Mouse (Mus musculus) midbrain, postnatal 0 days (tissue): ENCODE results near the gene Vmn1r57. TPM values are rescaled to one million over a fixed set of nuclear protein-coding genes. Genes with fewer than 3 reads are reported as not detected.
"Not testable (repeated sequence)": the region's sequence is repeated elsewhere in the genome, so short reads cannot be mapped to it uniquely, and the experiment has no call there.

Source experiments
- ATAC-seq: fragments of 200-750 bp; cut with Nextera tagmentation; 2 replicates; pipeline ENCODE4 v1.8.0; 2017; ENCODE audit warnings: moderate number of reproducible peaks, mild to moderate bottlenecking, moderate TSS enrichment, moderate library complexity; ENCODE audit not compliant: low FRiP score
- DNase-seq: peaks from one replicate; pipeline ENCODE4 v3.0.0-alpha.2; 2015; ENCODE audit warnings: low spot score
- H3K27ac ChIP-seq: fragments of 300-500 bp; sonication (generic); 2 replicates; pipeline ENCODE4 v1.5.1; 2014; ENCODE audit warnings: low read depth, mild to moderate bottlenecking, low read length, mixed read lengths
- H3K27me3 ChIP-seq: fragments of 300-500 bp; sonication (generic); 2 replicates; pipeline ENCODE4 v1.6.1; 2014; ENCODE audit warnings: low read length, control low read depth, mixed read lengths; ENCODE audit not compliant: insufficient read depth
- H3K36me3 ChIP-seq: fragments of 300-500 bp; sonication (generic); 2 replicates; pipeline ENCODE4 v1.6.1; 2014; ENCODE audit warnings: low read length, control low read depth, mixed read lengths; ENCODE audit not compliant: insufficient read depth
- H3K4me1 ChIP-seq: fragments of 300-500 bp; sonication (generic); 2 replicates; pipeline ENCODE4 v1.6.1; 2014; ENCODE audit warnings: mild to moderate bottlenecking, control low read depth, antibody characterized with exemption, low read length, mixed read lengths; ENCODE audit not compliant: insufficient read depth
- H3K4me2 ChIP-seq: fragments of 300-500 bp; sonication (generic); 2 replicates; pipeline ENCODE4 v1.6.1; 2014; ENCODE audit warnings: low read depth, mild to moderate bottlenecking, low read length, mixed read lengths; ENCODE audit not compliant: poor library complexity, severe bottlenecking
- H3K4me3 ChIP-seq: fragments of 300-500 bp; sonication (generic); 2 replicates; pipeline ENCODE4 v1.5.1; 2014; ENCODE audit warnings: low read depth, mild to moderate bottlenecking, low read length, moderate library complexity
- H3K9ac ChIP-seq: fragments of 300-500 bp; sonication (generic); replicated peaks from 2 replicates; pipeline ENCODE4 v1.6.1; 2014; ENCODE audit warnings: mild to moderate bottlenecking, low read length, moderate library complexity, mixed read lengths; ENCODE audit not compliant: poor library complexity, severe bottlenecking
- H3K9me3 ChIP-seq: fragments of 300-500 bp; sonication (generic); 2 replicates; pipeline ENCODE4 v1.6.1; 2016; ENCODE audit warnings: low read length, control low read depth
- CTCF ChIP-seq: IDR thresholded peaks from 2 replicates; pipeline ENCODE4 v1.5.1; 2016; ENCODE audit warnings: antibody characterized with exemption, mild to moderate bottlenecking
- WGBS: fragments of 180-500 bp; shearing (Covaris S2); extraction: QIAGEN DNeasy Blood & Tissue Kit; methylation state at CpG from one replicate; pipeline ENCODE4 v1.1.7; 2014; 5-methylcytosine and 5-hydroxymethylcytosine counted together
- polyA plus RNA-seq: library from polyadenylated mRNA; unstranded; fragments of >200 nt; fragmentation: Nextera tagmentation; extraction: Ambion mirVana; gene quantifications from 2 replicates; pipeline ENCODE4 v1.2.1, GENCODE M21; 2015
- total RNA-seq: library from RNA; depleted of rRNA; stranded (reverse); fragments of >200 nt; gene quantifications from 2 replicates; pipeline ENCODE4 v1.2.3, GENCODE M21; 2014; rRNA removed

Vmn1r57 gene
- total RNA-seq = not detected in 2 replicates
- not detected in 2 replicates for polyA plus RNA-seq

- DNase-seq, H3K27ac ChIP-seq, ATAC-seq, H3K4me1 ChIP-seq, H3K9me3 ChIP-seq, H3K4me2 ChIP-seq, H3K9ac ChIP-seq, H3K4me3 ChIP-seq, H3K36me3 ChIP-seq, H3K27me3 ChIP-seq: not testable (repeated sequence)
- WGBS = 63% methylated on average over 1 of the region's 1 CpGs
Measured at GRCm38 (mm10) chr7:5218193-5218592, at the start of gene Vmn1r57. Vmn1r57 (plus strand) TSS chr7:5218493.

GRCm38 (mm10) chr7:5196647-5197046 is 21.6 kb upstream of the Vmn1r57 start, which contains the start of gene Vmn1r56:
Vmn1r56 (minus strand) TSS chr7:5196747.
- H3K4me2 ChIP-seq, H3K4me1 ChIP-seq, H3K27me3 ChIP-seq, DNase-seq, H3K36me3 ChIP-seq, H3K9me3 ChIP-seq, ATAC-seq, H3K9ac ChIP-seq, H3K4me3 ChIP-seq, H3K27ac ChIP-seq: not testable (repeated sequence)

- Histone ChIP-seq H3K9ac (no peak overlapping the region), H3K27ac (no peak overlapping the region), H3K4me1 (no peaks in the 10 kb centered on the region), H3K9me3 (peaks cover 22% of the 10 kb centered on the region; the same call in 1 of the 2 replicates), H3K27me3 (no peaks in the 10 kb centered on the region), H3K36me3 (no peaks in the 10 kb centered on the region), H3K4me2 (no peak overlapping the region), H3K4me3 (no peak overlapping the region)
- ATAC-seq = no peak
- no peak for DNase-seq
- WGBS = 93% methylated on average over 3 of the region's 3 CpGs
- TF ChIP-seq CTCF = no peak
Measured at GRCm38 (mm10) chr7:5263051-5263450, 44.8 kb downstream of the Vmn1r57 start.

Other genes starting within 250 kb of the Vmn1r57 start
- 0.49 and 1.8 TPM in 2 replicates for gene Sbk3, start 247.3 kb upstream of the Vmn1r57 start, total RNA-seq
- gene Sbk3, start 247.3 kb upstream of the Vmn1r57 start, polyA plus RNA-seq = 0.45 and 0.46 TPM in 2 replicates
- gene Zfp579, start 222.3 kb upstream of the Vmn1r57 start, total RNA-seq = 53.2 and 54.3 TPM in 2 replicates
- gene Zfp579, start 222.3 kb upstream of the Vmn1r57 start, polyA plus RNA-seq = 43.1 and 43.3 TPM in 2 replicates
- 3.9 and 7.3 TPM in 2 replicates for gene Zfp524, start 204.1 kb upstream of the Vmn1r57 start, total RNA-seq
- 2.9 and 3.5 TPM in 2 replicates for gene Zfp524, start 204.1 kb upstream of the Vmn1r57 start, polyA plus RNA-seq
- 35.5 and 36.1 TPM in 2 replicates for gene Fiz1, start 203.8 kb upstream of the Vmn1r57 start, total RNA-seq
- gene Fiz1, start 203.8 kb upstream of the Vmn1r57 start, polyA plus RNA-seq = 22.8 and 25.7 TPM in 2 replicates
- not detected in 2 replicates for gene Gm44973, start 203.0 kb upstream of the Vmn1r57 start, total RNA-seq
- 1.2 and 2.6 TPM in 2 replicates for gene Gm44973, start 203.0 kb upstream of the Vmn1r57 start, polyA plus RNA-seq
- 35.0 and 48.4 TPM in 2 replicates for gene Zfp865, start 198.1 kb upstream of the Vmn1r57 start, total RNA-seq
- gene Zfp865, start 198.1 kb upstream of the Vmn1r57 start, polyA plus RNA-seq = 5.5 and 6.8 TPM in 2 replicates
- 65.6 and 68.8 TPM in 2 replicates for gene Ccdc106, start 197.9 kb upstream of the Vmn1r57 start, total RNA-seq
- 75.4 and 77.3 TPM in 2 replicates for gene Ccdc106, start 197.9 kb upstream of the Vmn1r57 start, polyA plus RNA-seq
- gene 4632433K11Rik, start 184.4 kb upstream of the Vmn1r57 start, total RNA-seq = not detected in 2 replicates
- not detected in 2 replicates for gene 4632433K11Rik, start 184.4 kb upstream of the Vmn1r57 start, polyA plus RNA-seq
- 5.0 and 8.0 TPM in 2 replicates for gene Zfp784, start 180.0 kb upstream of the Vmn1r57 start, total RNA-seq
- 4.3 and 5.4 TPM in 2 replicates for gene Zfp784, start 180.0 kb upstream of the Vmn1r57 start, polyA plus RNA-seq
- 55.6 and 77.7 TPM in 2 replicates for gene Zfp580, start 167.0 kb upstream of the Vmn1r57 start, total RNA-seq
- 154 and 157 TPM in 2 replicates for gene Zfp580, start 167.0 kb upstream of the Vmn1r57 start, polyA plus RNA-seq
- gene U2af2, start 156.3 kb upstream of the Vmn1r57 start, total RNA-seq = 157 and 161 TPM in 2 replicates
- gene U2af2, start 156.3 kb upstream of the Vmn1r57 start, polyA plus RNA-seq = 74.7 and 78.2 TPM in 2 replicates
- 399 and 484 TPM in 2 replicates for gene Epn1, start 138.3 kb upstream of the Vmn1r57 start, total RNA-seq
- gene Epn1, start 138.3 kb upstream of the Vmn1r57 start, polyA plus RNA-seq = 130 and 134 TPM in 2 replicates
- not detected in 2 replicates for gene Rfpl4, start 101.5 kb upstream of the Vmn1r57 start, total RNA-seq
- gene Rfpl4, start 101.5 kb upstream of the Vmn1r57 start, polyA plus RNA-seq = not detected in 2 replicates
- 1.3 TPM in 1 of 2 replicates, not detected in the other for gene Rasl2-9, start 92.5 kb upstream of the Vmn1r57 start, total RNA-seq
- gene Rasl2-9, start 92.5 kb upstream of the Vmn1r57 start, polyA plus RNA-seq = 0.57 and 0.72 TPM in 2 replicates
- not detected in 2 replicates for gene Vmn1r55, start 68.8 kb upstream of the Vmn1r57 start, total RNA-seq
- gene Vmn1r55, start 68.8 kb upstream of the Vmn1r57 start, polyA plus RNA-seq = not detected in 2 replicates
- not detected in 2 replicates for gene Vmn1r56, start 21.7 kb upstream of the Vmn1r57 start, total RNA-seq
- gene Vmn1r56, start 21.7 kb upstream of the Vmn1r57 start, polyA plus RNA-seq = not detected in 2 replicates
- gene Gm5065, start 132.0 kb downstream of the Vmn1r57 start, total RNA-seq = not detected in 2 replicates
- not detected in 2 replicates for gene Gm5065, start 132.0 kb downstream of the Vmn1r57 start, polyA plus RNA-seq
- gene Nlrp2, start 132.5 kb downstream of the Vmn1r57 start, total RNA-seq = not detected in 2 replicates
- gene Nlrp2, start 132.5 kb downstream of the Vmn1r57 start, polyA plus RNA-seq = not detected in 2 replicates
- gene Vmn1r58, start 194.9 kb downstream of the Vmn1r57 start, total RNA-seq = not detected in 2 replicates
- not detected in 2 replicates for gene Vmn1r58, start 194.9 kb downstream of the Vmn1r57 start, polyA plus RNA-seq
- not detected in 2 replicates for gene Vmn1r59, start 238.3 kb downstream of the Vmn1r57 start, total RNA-seq
- gene Vmn1r59, start 238.3 kb downstream of the Vmn1r57 start, polyA plus RNA-seq = not detected in 2 replicates